Mouse (Mus musculus) spleen, postnatal 4 days (tissue): ENCODE data around the gene Mdm2.
"Not testable (repeated sequence)": the region's sequence is repeated elsewhere in the genome, so short reads cannot be mapped to it uniquely, and the experiment has no call there.

ENCODE experiments used
- DNase-seq, 2 experiments: peaks; one replicate each; pipeline ENCODE4 v3.0.0; 2022; ENCODE audit warnings: low spot score in 2 of 2

Gene Mdm2

GRCm38 (mm10) chr10:117710604-117711141, at the start of gene Mdm2:
Gene Mdm2, minus strand, starts transcription at chr10:117710758.
- DNase-seq: peak; percentile 99 to 100

DNA sequence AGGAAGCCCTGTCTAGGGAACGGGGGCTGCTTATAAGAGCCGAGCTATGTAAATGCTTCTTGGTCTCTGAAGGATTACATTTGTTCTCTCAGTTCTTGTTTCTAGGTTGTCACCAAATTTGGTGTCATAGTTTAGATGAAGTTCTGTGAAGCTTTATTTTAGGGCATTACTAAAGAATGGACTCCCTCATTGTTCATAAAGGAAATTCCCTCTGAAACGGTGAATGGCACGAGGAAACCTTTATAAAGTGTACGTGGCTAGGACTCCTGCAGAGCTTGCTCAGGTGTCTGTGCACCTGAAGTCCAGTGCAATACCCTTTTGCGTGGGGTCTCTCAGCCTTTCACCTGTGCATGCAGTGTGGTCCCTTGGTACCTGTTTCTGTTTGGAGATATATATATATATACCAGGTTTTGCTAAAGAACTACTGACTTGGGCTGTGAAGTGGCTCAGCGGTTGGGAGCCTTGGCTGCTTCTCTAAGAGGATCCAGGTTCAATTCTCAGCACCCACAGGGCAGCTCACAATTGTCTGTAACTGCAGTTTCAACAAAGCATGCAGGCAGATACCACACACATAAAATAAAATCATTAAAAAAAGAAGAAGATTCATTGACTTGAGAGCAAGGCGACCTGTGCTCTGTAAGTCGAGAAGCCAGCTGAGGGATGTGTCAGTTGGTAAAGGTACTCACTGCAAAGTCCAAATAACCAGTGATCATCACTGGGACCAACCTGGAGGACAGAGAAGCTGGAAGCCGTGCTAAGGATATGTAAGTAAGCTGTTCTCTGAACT, 49.5 kb upstream of the Mdm2 start:
- DNase-seq: no peak

DNA sequence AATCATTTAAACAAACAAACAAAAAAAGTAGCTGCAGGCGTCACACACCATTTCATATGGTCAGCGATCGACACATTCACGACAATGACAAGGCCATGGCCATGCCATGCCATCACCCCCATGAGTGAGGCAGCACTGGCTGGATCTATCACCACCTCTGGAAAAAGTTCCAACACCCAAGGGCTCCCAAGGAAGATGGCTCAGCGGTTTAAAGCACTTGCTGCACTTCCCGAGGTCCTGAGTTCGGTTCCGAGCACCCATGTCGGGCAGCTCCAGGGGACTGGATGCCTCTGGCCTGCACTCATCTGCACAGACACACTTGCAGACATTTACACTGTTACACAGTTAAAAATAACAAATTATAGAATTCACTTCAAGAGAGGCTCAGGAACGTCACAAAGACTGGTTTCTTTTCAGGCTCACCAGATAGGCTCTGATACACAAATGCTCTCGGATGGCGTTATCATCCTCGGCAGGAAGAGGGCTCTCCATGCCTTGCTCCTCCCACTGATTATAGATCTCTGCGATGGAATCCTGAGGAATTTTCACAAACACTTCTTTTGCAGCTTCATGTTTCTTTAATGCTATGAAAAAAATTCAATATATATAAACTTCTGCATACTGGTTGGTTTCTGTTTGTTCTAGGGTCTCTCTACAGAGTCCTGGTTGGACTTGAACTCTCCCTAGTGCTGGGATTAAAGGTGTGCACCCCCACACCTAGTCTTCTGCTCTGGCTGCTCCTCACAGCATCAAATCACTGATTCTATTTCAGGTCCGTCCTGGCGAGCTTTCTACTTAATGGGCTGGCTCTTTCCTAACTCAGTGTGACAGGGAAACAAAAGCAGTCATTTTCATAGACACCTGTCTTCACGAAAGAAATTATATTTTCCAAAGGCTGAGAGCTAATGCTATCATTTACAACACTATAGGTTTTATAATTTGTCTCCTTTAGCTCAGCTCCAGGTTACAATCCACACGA, 48.5 kb upstream of the Mdm2 start:
- DNase-seq: no peak

DNA sequence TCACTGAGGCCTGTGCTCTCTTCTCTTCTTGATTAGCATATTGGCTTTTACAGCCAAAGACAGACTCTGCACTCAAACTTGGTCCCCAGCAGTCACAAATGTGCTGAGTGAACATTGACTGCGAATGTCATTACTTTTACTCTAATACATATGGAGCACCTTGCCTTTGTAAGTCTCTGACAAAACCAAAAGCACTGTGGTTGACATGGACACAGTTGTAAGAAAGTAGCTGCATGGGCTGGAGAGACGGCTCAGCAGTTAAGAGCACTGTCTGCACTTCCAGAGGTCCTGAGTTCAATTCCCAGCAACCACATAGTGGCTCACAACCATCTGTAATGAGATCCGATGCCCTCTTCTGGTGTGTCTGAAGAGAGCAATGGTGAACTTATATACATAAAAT, 47.8 kb upstream of the Mdm2 start:
- not testable (repeated sequence) for DNase-seq

DNA sequence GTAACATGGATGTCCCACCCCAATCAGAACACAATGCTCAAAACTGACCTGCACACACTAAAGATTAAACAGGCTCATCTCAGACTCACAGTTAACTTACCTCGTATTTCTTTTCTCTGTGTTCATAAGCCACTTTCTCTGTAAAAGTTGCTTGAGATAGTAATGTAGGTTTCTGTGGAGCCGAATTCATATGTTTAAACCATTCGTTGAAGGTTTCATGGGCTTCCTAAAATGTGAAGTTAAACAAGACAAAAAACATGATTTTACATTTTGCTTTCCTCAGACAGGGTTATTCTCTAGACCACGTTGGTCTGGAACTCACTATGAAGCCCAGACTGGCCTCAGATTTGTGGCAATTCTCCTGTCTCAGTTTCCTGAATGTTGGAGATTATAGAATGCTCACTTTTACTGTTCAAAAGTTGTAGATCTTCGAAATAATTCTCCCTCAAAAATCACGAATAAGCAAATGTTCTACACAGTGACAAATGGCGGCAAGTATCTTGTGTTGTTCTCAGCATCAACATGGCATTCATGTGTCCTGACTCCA, 47.3 kb upstream of the Mdm2 start:
- no peak for DNase-seq

DNA sequence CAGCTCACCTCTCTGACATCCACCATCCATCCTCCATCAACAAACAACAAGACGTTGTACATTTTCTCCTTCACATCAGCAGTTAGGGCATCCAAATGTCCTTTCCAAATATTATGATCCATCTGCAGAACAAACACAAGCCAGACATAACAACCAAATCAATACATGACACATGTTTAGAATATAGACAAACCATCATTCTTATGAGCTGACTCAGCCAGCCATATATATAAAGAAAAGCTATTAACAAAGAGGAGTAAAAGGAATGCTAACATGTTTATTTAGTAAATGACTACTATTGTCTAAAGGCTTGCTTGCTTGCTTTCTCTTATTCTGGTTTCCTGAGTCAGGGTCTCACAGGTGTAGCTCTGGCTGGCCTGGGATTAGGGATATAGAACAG, 46.7 kb upstream of the Mdm2 start:
- no peak for DNase-seq

- DNase-seq: no peak
Observed at GRCm38 (mm10) chr10:117756784-117757183, 46.2 kb upstream of the Mdm2 start.

- DNase-seq: no peak
Observed at GRCm38 (mm10) chr10:117755799-117756467, 45.4 kb upstream of the Mdm2 start.

- peak in 1 of 2 experiments; percentile 31 for DNase-seq
Observed at GRCm38 (mm10) chr10:117755086-117755798, 44.7 kb upstream of the Mdm2 start.

GRCm38 (mm10) chr10:117754609-117754940, 44.0 kb upstream of the Mdm2 start:
- DNase-seq: no peak

GRCm38 (mm10) chr10:117753711-117754608, 43.4 kb upstream of the Mdm2 start:
- no peak for DNase-seq

- DNase-seq: no peak
Observed at GRCm38 (mm10) chr10:117752851-117753647, 42.5 kb upstream of the Mdm2 start.

GRCm38 (mm10) chr10:117752304-117752821, 41.8 kb upstream of the Mdm2 start:
- DNase-seq: no peak

GRCm38 (mm10) chr10:117751744-117752143, 41.2 kb upstream of the Mdm2 start:
- DNase-seq: no peak

DNA sequence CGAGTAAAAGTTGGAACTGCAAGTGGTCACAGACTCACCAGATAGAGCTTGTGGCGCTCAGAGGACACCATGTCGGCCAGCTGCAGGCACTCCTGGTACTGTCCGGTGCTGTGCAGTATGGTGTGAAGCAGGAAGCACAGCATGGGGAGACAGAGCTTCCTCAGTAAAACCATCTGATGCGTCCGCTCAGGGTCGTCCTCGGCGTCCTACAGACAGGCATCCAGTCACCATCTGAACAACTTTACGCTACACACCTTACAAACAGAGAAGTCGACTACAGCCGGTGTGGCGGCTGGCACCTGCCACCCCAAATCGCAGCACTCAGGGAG, 40.7 kb upstream of the Mdm2 start:
- no peak for DNase-seq

- no peak for DNase-seq
Observed at GRCm38 (mm10) chr10:117750529-117751281, 40.1 kb upstream of the Mdm2 start.

DNA sequence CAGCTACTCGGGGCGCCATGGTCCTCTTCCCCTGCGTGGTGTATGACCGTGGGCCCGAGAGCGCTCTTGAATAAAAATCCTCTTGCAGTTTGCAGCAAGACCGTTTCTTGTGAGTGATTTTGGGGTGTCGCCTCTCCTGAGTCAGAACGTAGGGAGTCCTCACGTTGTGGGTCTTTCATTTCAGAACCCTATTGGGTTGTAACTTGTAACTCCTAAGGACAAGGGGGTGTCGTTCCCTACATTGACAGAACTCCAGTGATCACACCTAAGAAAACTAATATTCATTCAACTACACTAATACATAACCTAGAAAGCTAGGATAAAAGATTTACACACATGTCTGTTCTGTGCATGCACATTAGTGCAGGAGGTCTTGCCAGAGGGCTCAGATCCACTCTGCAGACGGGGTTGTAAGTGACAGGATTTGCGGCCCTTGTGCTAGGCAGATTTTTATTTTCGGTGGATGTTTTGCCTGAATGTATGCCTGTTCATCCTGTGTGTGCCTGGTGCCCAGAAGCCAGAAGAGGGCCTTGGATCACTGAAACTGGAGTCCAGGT, 39.3 kb upstream of the Mdm2 start:
- no peak for DNase-seq
